Mouse (Mus musculus): Measurements from ENCODE around the gene Nrxn1. TPM values are rescaled to one million over a fixed set of nuclear protein-coding genes. Genes with fewer than 3 reads are reported as not detected.

Gene Nrxn1
- total RNA-seq, 1 experiment from 2014 or later: not detected

DNA sequence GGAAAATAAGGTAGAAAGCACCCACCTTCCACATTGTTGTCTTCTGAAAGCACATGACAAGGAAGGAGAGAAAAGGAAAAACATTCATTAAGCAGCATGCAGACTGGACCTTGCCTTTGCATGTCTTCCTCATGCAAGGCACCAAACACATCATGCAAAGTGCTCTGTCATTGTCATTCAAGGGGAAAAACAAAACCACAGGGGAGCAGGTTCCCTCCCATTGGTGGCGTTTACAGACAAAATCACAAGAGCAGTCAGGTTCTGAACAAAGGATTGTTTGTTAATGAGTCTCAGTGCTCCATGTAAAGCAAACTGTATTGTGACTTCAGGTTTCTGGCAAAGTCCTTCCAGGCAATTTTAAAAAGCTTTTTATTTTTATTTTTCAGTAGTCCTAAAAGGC, 97.4 kb downstream of the Nrxn1 start:
- no peak for ATAC-seq (replicated peaks; ENCODE audit: insufficient number of reproducible peaks, low FRiP score, low TSS enrichment, poor library complexity, severe bottlenecking)

DNA sequence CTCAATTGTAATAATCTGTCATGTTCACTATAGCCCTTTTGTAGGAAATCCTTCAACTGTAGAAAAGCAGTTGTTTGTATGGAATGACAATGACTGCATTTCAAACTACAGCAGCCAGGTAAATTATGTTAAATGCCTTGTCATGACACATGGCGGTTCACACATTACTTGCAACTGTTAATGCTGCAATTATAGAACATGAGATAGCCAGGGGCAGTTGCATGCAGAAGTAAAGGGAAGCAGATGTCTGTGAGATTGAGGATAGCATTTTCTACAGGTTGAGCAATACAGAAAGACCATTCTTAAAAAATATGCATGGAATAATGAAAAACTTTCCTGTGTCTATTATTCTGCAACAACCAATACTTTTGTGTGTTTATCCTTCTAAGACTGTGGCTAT, 98.6 kb downstream of the Nrxn1 start:
- ATAC-seq (replicated peaks; ENCODE audit: insufficient number of reproducible peaks, low FRiP score, low TSS enrichment, poor library complexity, severe bottlenecking): no peak

DNA sequence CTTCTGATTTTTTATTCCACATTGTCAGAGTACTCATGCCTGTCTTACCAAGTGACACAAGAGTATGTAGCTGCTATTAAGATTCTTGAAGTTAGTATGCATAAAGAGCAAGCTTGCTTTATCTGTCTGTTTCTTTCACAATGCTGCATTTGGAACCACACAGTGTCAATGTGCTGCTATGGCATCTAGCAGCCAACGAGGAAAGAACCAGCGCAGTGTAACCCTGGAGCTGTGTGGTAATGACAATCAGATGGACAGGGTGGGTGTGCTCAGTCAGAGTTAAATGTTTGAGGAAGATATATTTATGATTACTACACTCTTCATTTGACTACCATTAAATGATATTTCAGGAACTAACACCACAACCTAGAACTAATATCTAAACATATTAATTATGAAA, 102.1 kb downstream of the Nrxn1 start:
- no peak for ATAC-seq (replicated peaks; ENCODE audit: insufficient number of reproducible peaks, low FRiP score, low TSS enrichment, poor library complexity, severe bottlenecking)

DNA sequence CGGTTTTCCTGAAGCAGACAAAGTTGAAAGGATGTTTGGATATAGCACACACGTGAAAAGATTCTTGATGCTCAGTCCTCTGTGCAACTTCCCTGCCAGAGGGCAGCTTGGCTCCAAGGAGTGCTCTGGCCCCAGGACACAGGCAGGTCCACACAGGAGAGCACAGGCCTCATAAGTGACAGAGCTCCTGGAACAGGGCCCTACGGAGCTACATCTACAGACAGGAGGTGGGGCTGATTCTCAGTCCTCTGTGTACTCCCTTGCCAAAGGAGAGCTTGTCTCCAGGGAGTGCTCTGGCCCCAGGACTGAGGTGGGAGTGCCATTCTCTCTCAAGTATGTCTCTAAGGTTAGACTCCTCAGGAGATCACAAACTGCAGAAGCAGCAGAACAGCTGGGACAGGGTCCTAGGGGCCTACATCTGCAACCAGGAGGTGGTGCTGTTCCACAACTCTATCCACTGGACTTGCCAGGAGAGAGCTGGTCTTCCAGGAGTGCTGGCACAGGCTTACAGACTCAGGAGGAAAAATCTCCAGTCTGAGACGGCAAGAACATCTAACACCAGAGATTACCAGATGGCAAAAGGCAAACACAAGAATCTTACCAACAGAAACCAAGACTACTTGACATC, 129.9 kb downstream of the Nrxn1 start:
- ATAC-seq (replicated peaks; ENCODE audit: insufficient number of reproducible peaks, low FRiP score, low TSS enrichment, poor library complexity, severe bottlenecking): no peak

DNA sequence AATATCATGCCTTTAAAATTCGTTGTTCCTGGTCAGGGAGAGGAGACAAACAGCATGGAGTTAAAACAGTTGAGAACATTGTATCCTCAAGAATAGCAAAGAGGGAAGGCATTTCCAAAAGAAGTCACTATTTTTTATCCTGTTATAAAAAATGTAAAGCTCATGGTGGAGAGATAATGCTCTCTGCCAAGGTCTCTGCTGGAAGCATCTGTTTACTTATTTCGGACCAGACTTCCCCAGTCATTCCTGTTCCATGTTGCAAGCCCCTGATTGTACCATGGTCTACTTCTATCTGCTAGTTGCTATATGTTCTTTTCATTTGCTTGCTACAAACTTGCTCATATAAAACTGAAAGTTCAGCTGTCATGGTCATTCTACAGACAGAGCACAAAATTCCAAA, 137.7 kb downstream of the Nrxn1 start:
- no peak for ATAC-seq (replicated peaks; ENCODE audit: insufficient number of reproducible peaks, low FRiP score, low TSS enrichment, poor library complexity, severe bottlenecking)

DNA sequence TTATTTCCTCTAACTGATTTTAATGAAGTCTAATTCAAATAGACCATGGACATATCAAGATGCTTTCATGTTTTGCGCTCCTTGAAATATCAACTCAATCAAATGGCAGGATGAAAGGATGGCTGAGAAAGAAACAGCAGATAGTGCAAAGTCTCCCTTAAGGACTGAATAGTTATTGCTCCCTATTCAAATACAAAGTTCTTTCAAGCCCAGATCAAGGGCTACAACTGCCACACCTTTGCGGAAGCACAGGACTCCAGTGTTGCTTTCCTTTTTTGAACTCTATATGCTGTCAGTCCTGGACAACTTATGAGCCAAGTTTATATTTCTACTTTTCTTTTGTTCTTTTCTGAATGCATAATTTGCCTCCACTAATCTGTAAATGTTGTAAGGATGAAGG, 157.9 kb downstream of the Nrxn1 start:
- no peak for ATAC-seq (replicated peaks; ENCODE audit: insufficient number of reproducible peaks, low FRiP score, low TSS enrichment, poor library complexity, severe bottlenecking)

DNA sequence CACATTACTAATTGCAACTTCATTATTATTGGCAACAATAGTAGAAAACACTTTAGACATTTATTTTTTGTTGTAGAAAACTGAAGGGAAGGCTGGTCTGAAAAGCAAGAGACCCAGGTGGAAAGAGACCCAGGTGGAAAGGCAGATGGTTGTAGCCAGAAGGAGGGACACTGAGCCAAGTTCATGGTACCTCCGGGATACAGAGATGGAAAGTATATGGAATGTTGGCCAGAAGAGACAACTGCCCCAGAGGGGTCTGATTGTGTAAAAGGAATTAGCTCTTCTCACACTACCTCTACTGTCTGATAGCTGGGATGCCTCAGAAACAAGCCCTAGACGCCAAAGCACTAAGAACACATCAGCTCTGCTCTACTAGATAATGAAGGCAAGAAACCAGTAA, 179.6 kb downstream of the Nrxn1 start:
- no peak for ATAC-seq (replicated peaks; ENCODE audit: insufficient number of reproducible peaks, low FRiP score, low TSS enrichment, poor library complexity, severe bottlenecking)

DNA sequence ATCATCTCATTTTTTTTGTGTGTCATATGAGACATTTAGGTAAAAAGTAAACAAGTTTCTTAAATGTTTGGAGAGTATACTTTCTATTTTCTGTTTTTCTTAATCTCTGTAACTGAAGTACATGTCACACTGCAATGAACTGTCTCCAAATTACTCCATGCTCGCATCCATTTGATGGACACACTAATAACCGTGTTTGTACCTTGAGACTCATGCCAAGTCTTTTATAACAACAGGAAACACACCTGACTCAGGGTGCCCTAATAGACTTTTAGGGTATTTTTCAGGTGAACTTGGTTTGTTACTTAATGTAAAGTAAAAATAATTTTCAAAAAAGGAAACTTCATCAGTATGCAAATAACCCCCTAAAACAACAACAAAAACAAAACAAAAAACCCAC, 180.1 kb downstream of the Nrxn1 start:
- ATAC-seq (replicated peaks; ENCODE audit: insufficient number of reproducible peaks, low FRiP score, low TSS enrichment, poor library complexity, severe bottlenecking): no peak

DNA sequence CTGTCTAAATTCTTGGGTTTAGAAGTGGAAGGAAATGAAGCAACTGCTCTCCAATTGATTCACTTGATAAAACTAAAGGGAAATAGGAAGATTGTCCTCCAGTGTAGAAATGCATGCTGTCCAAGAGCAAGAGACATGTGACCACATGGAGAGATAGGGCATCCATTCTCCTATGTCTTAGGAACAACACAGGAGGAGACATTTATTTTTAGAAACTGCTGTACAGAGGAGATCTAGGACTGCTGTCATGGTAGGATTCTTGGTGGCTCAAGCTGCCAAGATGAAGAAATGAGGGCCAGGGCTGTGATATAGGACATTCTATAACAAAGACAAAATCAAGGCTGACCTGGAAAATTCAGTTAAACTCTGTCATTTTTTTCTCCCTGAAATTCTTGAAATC, 180.5 kb downstream of the Nrxn1 start:
- ATAC-seq (replicated peaks; ENCODE audit: insufficient number of reproducible peaks, low FRiP score, low TSS enrichment, poor library complexity, severe bottlenecking): no peak

DNA sequence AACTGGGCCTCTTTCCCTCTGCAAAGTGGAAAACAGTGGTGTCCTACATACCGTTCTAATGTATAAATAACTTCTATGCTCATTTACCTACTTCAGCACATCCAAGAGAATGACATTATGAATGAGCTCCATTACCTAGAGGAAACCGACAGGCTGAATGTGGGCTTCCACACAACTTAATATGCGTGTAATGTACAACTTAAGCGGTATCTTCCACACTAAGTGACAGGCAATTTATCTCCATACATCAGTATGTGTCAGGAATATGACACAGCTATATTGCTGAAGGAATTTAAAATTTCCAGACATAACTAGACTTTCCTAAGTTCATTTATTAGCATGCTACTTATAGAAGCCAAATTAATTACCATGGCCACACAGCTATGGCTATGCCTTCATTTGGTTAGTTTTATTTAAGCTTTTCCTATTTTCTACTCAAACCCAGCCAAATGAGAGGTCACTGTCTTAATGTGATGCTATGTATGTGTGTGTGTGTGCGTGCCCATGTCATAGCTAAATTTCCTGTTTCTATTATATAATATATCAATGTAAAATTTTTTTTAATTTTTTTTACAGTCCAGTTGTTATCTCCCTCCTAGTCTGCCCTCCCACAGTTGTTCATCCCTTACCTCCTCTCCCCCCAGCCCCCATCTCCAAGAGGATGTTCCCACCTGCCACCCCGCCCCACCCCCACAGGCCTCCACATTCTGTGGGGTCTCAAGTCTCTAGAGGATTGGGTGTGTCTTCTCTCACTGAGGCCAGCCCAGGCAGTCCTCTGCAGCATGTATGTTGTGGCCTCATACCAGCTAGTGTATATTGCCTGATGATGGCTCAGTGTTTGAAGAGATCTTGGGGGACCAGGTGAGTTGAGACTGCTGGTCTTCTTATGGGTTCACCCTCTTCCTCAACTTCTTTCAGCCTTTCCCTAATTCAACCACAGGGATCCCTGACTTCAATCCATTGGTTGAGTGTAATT, 186.5 kb downstream of the Nrxn1 start:
- ATAC-seq (replicated peaks; ENCODE audit: insufficient number of reproducible peaks, low FRiP score, low TSS enrichment, poor library complexity, severe bottlenecking): no peak

DNA sequence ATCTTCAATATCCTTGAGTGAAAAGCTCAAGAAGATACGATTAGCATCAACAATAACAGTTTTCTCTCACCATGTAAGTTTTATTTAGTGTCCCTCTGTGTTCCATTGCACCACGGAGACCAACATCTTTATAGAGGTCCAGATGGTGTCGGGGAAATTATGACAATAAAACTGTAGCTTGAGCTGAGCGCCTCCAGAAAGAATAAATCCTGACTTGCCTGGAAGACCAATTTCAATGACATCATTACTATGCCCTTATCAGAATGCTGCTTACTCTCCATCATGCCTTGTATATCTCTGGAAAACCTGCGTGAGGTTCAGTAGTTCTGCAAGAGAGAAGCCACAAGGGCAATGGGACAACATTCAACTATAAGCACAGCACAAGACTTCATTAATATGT, 187.7 kb downstream of the Nrxn1 start:
- no peak for ATAC-seq (replicated peaks; ENCODE audit: insufficient number of reproducible peaks, low FRiP score, low TSS enrichment, poor library complexity, severe bottlenecking)

DNA sequence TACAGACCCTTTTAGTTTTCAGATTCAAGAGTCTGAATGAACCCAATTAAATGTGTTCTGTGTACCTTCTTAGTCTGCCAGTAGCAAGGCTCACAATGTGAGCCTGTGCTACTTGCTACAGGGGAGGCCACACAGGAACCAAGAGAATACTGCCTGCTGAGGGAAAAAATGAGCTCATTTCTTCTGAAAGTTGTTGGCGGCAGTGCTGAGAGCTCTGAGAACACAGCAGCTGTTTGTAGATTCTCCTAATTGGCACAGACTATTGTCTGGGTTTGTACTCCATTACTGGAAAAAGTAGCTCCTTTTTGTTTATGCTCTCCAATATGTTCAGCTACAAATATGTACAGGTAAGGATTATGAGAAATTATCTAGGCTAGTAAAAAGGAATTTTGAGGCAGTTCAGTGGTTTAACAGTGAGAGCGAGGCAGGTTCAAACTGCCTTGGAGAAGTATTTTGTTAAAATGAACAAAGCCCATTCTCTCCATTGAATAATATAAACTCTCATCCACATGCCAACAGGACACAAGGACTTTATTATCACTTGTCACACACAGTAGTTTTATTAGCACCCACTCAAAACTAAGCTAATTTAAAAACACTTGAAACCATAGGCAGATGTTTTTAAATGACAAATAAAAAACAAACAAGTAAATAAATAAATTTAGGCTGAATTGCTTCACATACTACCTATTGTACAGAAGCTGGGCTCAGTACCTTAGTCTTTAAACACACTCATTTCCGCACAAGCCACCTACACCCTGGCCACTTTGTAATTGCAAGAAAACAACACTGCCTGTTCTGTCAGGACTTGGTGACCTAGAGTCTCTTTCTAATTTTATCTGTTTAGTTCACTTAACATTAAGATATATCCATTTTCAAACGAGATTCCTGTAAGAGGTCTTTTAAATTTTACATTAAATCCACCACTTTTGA, 200.3 kb downstream of the Nrxn1 start:
- ATAC-seq (replicated peaks; ENCODE audit: insufficient number of reproducible peaks, low FRiP score, low TSS enrichment, poor library complexity, severe bottlenecking): no peak

DNA sequence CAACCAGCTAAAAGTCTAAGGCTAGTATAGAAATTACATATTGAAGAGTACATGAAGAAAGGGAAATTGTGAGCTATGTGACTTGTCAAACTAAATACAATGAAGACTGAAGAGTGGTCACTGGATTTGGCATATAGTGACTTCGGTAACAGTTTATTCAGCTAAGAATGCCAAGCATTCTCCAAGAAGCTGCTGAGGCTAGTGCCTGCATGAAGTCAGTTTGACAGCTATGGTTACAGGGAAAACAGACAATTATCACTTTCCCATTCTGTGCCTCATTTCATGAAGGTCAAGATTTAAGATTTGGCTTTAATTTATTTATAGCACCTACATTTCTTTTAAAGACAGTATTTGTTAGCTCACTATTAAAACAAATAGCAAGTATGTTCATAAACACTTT, 201.2 kb downstream of the Nrxn1 start:
- ATAC-seq (replicated peaks; ENCODE audit: insufficient number of reproducible peaks, low FRiP score, low TSS enrichment, poor library complexity, severe bottlenecking): no peak

DNA sequence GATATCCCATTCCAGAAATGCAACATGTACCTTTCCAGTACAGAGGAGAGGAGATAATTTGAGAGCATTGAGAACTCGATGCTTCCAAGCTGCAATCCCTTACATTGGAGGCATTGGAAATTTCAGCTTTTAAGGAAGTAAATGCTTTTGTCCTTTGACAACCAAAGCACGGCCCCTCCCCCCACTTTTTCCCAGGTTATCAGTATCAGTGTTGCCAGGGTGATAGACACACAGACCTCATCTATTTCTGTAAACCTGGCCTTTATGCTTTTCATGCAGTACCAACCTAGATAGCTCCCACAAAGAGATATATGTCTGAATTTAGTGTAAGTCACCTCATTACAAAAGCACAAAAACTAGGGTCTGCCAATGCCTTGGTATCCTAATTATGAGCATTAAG, 235.6 kb downstream of the Nrxn1 start:
- no peak for ATAC-seq (replicated peaks; ENCODE audit: insufficient number of reproducible peaks, low FRiP score, low TSS enrichment, poor library complexity, severe bottlenecking)

DNA sequence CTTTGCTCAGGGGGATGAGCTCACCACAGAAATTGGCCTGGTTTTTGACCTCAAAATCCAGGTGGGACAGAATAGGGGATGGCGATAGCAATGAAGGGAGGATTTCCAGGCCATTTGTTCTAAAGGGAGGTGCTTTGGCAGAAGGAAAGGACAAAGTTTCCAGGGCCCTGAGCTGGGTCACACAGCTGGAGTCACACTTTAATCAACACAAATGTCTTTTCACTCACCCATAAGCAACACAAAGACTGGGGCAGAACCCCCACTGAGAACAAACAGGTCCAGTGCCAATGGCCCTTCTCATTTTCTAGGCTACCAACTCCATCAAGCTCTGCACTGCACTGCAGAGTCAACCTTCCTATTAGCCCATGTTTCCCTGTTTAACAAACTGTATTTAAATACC, 249.0 kb downstream of the Nrxn1 start:
- no peak for ATAC-seq (replicated peaks; ENCODE audit: insufficient number of reproducible peaks, low FRiP score, low TSS enrichment, poor library complexity, severe bottlenecking)

DNA sequence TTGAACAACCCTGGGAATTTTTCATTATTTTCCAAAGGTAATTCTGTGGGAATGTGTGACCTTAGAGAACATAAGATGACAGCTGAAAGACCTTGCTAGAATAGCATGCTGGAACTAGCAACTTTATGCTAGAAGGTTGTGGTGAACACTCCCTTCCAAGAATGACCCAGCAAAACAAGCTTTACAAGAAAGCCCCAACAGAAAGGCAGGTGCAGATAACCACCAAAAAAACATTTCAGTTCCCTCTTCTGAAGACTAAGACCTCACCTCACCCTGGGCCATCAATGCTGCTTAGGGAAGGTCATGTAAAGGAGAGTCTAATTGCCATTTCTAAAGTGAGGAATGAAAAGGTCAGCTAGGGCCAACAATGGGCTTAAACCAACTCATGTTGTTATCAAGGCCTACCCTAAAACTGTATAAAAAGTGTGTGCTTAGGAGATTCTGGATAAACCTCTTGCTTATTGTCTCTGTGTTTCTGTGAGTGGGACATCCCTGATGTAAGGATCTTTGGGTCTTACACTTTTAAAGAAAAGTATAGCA, 249.7 kb downstream of the Nrxn1 start:
- no peak for ATAC-seq (replicated peaks; ENCODE audit: insufficient number of reproducible peaks, low FRiP score, low TSS enrichment, poor library complexity, severe bottlenecking)

DNA sequence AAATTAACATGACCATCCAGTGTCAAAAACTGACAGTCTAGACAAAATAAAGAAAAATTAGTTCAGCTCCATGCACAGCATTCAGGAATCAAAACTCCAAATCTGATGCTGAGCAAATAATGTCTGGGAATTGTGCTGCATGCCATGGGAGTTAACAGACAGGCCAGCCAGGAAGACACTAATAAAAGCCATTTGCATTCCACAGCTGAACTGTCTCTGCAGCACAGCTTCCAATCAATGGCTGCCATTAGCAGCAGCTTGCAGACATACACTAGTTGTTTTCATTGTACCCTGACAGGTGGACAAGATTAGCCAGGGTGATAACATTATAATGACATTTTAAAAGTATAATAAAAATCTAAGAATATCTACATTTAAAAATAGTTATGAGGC, 255.9 kb downstream of the Nrxn1 start:
- no peak for ATAC-seq (replicated peaks; ENCODE audit: insufficient number of reproducible peaks, low FRiP score, low TSS enrichment, poor library complexity, severe bottlenecking)

DNA sequence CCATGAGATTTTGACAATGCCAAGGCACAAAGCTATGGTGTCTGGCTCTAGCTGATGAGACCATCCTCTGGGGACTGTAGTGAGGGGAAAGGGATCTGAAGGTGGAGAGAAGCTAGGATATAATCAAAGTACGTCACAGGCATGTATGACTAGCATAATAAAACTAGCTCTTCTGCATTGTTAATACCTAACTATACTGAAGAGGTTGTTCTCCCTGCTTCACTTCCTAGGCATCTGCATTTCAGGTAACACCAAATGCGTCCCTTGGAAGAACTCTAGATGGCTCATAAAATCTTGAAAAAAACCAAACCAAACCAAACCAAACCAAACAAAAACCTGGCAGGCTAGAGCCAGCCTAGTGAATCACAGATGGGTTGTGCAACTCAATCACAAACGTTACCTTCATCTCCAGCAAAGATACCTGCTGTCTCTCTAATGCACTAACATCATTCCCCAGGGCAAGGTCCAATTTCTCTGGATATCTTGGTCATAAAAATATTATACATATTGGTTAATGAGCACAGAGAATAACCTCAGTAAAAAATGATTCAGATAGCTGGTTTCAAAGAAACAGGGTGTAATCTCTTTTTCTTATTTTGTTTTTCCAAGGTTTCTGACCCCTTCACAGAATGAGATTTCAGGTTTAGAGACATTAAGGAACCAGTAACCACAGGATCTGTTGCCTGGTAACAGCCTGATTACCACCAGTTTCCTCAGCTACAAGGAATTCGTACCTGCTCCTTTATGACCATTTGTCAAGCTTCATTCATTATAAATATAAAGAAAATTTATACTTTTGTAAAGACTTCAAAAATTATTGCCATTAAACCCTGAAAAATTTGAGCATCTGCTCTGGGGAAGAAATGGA, 256.5 kb downstream of the Nrxn1 start:
- ATAC-seq (replicated peaks; ENCODE audit: insufficient number of reproducible peaks, low FRiP score, low TSS enrichment, poor library complexity, severe bottlenecking): no peak
